Mouse (Mus musculus): Measurements from ENCODE around the gene Lypd5. TPM values are rescaled to one million over a fixed set of nuclear protein-coding genes. Genes with fewer than 3 reads are reported as not detected.
"Not testable (repeated sequence)": the region's sequence is repeated elsewhere in the genome, so short reads cannot be mapped to it uniquely, and the experiment has no call there.

Gene Lypd5
- total RNA-seq, 2 experiments from 2014 or later = not detected

DNA sequence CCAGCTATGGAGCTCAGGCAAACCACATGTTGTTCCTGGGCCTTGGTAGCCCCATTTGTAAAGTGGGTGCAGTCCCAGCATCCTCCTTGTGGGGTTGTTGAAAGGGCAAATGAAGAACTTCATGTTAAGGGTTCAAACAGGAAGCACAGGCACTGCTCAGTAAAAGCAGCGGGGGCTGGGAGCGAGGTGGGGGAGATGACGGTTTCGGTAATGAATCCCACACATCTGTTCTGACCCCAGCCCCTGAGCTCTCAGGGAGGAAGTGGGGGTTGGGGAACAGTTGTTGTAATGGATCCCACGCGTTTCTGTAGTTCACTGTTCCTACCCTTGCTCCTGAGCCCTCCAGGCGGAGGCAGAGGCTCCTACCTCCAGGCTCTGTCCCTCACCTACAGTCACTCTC lies 30.9 kb downstream of the Lypd5 start:
- no peak for DNase-seq
- intact Hi-C loops (cut with DNase I) = no loop called here

DNA sequence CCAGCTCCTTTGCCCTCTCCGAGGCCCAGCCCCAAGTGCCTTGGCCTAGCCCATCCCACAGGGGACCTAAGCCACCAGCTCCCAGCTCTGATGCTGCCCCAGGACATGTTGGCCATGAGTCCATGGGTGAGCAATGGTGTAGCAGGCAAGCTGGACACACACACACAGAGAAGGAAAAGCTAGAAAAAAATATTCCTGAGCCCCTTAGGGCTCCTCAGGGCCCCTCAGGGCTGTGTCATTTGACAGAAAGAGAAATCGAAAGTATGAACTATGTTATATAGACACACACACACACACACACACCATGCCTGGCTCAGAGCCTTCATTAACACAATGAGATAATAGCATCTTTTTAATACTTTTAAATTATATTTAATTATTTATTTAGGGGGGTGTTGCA lies 31.4 kb downstream of the Lypd5 start:
- intact Hi-C loops (cut with DNase I) = no loop called here
- DNase-seq = no peak

DNA sequence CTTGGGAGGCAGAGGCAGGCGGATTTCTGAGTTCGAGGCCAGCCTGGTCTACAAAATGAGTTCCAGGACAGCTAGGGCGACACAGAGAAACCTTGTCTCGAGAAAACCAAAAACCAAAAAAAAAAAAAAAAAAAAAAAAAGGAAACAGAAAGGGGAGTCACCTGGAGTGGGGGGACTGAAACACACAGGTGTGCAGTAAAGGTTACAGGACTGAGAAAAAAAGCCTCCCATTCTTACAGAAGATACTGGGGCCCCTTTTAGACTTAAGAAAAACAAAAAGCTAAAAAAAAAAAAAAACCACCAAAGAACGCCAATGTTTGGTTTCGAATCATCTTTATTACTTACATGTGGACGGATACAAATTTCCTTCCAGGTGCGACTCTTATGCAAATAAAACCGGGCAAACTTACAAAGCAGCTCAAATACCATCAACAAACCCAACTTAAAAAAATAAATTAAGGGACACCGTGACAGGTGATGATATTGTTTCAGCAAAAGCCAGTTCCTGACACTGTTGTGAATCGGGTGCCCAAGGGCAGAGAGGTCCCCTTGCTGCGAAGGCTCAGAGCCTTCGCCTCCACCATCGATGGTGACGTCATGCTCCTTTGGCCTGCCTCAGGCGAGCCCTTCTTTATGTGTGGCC lies 33.9 kb downstream of the Lypd5 start:
- no peak for DNase-seq
- intact Hi-C loops (cut with DNase I) = no loop called here

DNA sequence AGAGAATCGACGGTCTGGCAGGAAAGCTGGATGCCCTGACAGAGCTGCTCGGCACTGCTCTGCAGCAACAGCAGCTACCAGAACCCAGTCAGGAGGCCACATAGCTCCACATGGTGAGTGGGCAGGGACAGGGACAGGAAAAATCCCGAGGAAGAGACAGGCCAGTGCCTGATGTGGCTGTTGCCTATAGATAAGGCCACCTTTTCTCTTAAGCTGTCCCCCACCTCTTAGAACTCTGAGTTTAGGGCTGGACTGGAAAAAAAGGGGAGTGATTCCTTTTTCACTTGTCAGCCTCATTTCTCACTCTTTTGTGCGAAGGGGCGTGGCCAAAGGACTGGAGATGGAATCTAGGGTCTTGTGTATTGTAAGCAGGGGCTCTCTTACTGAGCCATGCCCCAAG lies 35.1 kb downstream of the Lypd5 start:
- intact Hi-C loops (cut with DNase I) = no loop called here
- no peak for DNase-seq

DNA sequence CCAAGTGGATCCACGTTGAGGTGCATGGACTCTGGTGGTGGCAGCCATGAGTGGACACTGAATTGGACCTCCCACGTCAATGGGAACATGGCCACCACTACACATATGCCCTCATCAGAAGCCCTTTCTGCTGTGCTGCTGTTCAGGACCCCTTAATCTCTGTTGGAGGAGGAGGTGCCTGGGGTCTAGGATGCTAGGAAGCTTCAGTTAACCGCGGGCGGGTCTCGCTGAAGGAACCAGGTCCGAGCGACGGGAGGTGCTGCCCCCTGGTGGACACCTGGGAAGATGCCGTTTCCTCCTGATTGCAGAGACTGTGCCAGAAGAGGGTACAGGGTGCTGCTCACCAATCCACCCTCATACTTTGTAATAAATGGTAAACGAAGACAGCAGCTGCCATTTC lies 35.8 kb downstream of the Lypd5 start:
- intact Hi-C loops (cut with DNase I) = no loop called here
- DNase-seq = peak; percentile 50 to 51

DNA sequence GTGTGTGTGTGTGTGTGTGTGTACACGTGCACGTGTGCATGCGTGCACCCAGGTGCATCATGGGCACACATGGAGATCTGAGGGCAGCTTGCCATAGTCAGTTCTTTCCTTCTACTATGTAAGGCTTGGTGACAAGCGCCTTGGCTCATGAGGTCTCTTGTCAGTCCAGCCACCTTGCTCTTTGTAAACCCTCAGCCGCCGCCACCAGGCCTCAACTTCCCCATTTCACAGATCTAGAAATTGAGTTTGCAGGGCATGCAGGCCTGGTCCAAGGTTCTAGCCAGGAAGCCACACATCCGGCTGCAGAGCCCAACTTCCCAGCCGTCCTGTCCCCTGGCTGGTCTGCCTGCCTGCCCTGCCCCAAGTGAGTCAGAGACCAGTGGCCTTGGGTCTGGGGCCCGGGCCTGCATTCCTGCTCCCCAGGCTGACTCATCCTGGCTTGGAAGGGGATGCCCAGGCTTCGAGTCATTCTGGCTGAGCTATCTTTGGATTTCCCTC lies 38.1 kb downstream of the Lypd5 start:
- intact Hi-C loops (cut with DNase I) = no loop called here
- peak in 1 of 2 experiments; percentile 56 for DNase-seq

DNA sequence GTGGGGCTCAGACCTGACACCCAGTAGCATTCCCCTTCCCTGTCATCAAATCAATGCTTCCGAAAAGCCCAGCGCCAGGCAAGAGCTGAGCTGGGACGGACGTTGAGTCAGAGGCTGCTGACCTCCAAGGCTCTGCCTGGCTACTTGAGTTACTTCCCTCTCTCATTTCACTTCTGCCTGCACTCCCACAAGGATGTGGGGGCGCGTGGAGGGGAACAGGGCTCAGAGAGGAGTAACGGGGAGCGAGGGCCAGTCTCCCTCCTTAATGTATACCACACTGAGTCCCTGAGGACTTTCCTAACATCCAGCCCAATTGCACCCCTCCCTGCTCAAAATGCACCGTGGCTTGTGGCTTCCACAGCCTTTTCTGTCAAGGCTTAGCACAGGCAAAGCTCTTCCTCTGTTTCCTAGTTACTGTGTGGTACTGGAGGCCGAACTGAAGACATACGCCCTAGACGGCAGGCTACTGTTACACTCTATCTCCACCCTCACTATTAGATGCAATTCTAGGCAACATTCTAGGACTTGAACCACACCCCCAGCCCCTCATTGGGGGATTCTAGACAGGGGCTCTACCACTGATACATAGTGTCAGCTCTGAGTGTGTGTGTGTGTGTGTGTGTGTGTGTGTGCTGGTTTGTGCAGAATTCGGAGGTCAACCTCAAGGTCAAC lies 40.7 kb downstream of the Lypd5 start:
- intact Hi-C loops (cut with DNase I) = no loop called here
- DNase-seq = no peak

DNA sequence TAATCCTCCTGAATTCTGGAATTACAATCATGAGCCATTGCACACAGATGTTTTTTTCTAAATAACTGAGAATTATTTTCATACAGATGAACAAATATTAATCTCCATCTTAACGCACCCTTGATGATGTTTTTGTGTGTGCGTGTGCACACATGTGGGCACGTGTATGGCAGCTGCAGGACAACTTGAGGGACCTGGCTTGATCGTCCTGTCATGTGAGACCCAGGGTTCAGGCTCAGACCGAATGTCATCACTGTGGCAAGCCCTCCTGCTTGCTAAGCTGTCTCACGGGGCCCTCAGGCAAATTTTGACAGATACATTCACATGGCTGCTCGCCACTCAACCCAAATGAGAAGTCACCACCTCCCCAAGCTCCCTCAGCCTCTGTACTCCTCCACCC lies 41.5 kb downstream of the Lypd5 start:
- DNase-seq = no peak
- intact Hi-C loops (cut with DNase I) = no loop called here

DNA sequence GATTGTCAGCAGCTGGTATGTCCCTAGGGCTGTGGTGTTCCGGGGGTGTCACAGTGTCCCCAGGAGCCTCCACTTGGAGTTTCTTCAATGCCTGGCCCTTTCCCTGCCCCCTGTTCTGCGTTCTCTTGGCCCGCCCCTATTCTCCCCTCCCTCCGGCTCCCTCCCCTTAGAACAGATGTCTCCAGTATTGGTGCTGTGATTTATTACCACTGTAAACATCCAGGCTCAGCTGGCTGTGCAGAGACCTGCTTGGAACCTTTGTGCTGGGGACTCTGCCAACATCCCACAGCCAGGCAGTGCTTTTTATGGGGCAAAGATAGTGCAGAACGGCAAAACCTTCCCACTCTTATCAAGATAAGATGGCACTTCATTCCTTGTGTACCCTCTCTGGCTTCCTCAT lies 42.1 kb downstream of the Lypd5 start:
- no peak for DNase-seq
- intact Hi-C loops (cut with DNase I) = no loop called here

DNA sequence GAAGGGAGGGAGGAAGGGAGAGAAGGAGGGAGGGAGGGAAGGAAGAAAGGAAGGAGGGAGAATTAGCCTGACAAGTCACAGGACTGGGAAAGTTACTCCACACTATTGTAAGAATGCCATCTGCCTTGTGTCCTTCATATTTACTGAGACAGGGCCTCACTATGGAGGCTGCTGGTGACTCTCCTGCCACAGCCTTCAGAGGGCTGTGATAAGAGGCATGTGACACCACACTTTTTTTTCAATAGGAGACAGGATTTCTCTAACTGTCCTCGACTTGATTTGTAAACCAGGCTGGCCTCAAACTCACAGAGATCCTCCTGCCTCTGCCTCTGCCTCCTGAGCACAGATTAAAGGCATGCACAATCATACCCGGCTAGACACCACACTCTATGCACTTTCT lies 42.7 kb downstream of the Lypd5 start:
- no peak for DNase-seq
- intact Hi-C loops (cut with DNase I) = no loop called here

DNA sequence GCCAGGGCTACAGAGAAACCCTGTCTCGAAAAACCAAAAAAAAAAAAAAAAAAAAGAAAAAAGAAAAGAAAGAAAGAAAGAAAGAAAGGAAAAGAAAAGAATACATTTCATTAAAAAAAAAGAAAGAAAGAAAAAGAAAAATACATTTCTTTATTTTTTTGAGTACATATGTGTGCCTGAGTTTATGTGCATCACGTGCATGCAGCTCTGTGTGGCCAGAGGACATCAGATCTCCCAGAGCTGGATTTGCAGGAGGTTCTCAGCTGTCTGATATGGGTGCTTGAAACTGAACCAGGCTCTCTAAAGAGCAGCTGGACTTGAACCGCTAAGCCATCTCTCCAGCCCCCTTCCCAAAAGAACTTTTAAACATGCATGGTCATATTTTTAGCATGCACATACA lies 45.1 kb downstream of the Lypd5 start:
- intact Hi-C loops (cut with DNase I) = no loop called here
- no peak for DNase-seq

DNA sequence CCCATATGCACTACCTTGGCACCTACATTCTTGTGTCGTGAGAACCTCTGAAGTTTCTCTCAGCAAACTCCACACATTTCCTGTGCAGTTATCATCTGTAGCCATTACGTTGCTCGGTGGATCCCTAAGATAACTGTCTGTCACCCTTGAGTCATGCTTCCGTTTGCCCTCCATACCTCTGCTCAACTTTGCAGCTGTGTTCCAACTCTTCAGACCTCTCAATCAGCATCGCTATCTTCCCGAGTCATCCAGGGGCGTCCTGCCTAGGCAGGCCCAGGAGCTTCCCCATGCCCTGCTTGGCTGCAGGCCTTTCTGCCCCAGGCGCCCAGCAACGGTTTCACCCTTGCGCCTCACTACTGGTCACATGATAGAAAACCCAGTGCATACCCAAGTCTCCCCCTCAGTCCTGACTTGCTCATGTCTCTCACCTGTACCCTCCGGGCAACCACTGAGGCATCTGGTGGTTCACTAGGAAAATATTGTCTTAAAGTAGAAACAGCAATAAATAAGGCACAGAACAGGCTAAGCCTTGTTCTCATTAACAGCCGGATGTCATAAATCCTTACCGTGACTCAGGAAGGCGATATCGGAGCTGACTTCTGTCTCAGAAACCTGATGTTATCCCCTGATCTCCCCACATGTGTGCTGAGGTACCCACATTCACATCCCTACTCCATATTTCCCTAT lies 45.6 kb downstream of the Lypd5 start:
- intact Hi-C loops (cut with DNase I) = loop anchor here (5.0 kb wide), 1 partner anchor 77 kb away; the partner anchor contains the start of gene Zfp94
- DNase-seq = no peak

DNA sequence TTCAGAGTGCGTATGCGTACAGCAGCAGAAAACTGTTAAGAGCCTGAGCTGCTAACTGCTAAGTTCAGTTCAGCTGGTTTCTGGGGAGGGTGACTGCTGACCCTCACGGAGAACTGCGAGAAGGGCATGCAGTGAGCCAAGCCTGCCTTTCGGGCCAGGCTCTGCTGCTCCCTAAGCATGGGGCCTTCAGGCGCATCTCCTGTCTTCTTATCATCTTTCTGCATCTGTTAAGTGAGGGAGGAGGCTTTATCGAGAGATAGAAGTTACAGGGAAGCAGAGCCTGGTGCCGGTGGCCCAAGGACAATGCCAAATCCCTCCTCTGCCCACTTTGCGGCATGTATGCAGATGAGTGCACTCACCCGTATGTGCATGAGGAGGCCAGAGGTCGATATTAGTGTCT lies 47.8 kb downstream of the Lypd5 start:
- intact Hi-C loops (cut with DNase I) = loop anchor here (5.0 kb wide), 1 partner anchor 80 kb away; the partner anchor contains the start of gene Zfp94
- no peak for DNase-seq

DNA sequence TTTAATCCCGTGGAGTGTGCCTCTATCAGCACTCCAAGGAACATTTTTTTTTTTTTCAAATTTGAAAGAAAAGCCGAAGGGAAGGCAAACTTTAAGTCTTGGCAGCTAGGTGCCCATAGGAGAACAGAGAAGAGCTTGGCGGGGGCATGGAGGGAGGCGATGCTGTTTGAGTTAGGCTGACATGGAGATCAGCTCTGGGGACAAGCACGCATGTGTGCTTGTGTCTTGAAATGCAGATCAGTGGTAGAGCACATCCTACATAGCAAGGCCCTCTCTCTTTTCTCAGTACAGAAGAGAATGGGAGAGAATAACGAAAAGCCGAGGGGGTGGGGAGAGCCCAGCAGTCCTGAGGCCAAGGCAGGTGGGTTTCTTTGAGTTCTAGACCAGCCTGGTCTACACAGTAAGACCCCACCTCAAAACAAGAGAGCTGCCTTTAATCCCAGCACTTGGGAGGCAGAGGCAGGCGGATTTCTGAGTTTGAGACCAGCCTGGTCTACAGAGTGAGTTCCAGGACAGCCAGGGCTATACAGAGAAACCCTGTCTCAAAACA lies 49.4 kb downstream of the Lypd5 start:
- DNase-seq = no peak
- intact Hi-C loops (cut with DNase I) = loop anchor here (5.0 kb wide), 1 partner anchor 81 kb away; the partner anchor contains the start of gene Zfp94

DNA sequence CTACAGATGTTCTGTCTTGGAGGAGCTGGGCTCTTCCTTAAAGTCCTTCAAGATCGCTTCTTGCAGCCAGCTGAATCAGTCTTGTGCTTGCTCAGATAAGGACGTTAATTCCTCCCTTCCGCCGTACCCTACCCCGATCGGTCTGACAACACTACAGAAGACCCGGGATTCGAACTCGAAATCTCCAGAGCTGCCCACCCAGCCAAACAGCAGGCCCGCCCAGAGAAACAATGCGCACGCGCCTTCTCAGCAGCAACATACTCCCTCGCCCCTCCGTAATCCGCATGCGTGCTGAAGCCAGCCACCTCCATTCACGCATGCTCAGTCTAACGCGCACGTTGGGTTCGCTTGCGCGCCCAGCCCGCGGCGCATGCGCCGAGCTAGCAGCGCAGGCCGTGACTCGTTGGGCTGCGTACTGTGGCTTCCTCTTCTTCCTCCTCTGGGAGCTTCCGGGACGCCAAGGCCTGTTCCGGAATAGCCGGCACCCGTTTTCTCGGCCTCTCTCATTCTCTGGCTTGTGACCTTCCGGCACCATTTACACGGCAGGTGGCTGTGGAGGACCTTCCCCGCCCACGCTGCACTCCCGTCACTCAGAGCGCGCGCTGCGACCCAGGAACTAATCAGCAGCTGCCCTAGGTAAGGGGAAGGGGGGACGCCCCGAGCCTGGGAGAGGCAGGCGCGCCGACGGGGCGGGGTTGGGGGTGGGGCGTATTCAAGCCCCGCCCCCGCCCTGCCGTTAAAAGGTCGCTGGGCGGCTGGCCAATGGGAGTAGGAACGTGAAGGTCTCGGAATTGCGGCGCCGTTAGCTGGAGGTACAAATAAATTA lies 50.5 kb downstream of the Lypd5 start, which contains the start of gene Smg9:
TSS of gene Smg9 (plus strand) at position 364 of the 826 bp plus-strand sequence.
- intact Hi-C loops (cut with DNase I) = loop anchor here (5.0 kb wide), 1 partner anchor 82 kb away; the partner anchor contains the start of gene Zfp94

DNA sequence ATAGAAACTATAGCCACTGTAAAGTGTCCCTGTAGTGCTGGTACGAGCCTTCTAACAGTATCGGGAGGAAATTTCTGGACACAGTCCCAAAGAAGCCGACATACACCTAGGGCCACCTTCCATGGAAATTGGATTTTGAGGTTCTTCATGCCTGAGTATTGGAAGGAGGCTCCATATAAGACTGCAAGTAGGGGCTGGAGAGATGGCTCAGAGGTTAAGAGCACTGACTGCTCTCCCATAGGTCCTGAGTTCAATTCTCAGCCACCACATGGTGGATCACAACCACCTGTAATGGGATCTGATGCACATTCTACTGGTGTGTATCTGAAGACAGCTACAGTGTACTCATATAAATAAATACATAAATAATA lies 51.1 kb downstream of the Lypd5 start:
- intact Hi-C loops (cut with DNase I) = no loop called here
- no peak for DNase-seq

More for the DNA sequence above, 50.5 kb downstream of the Lypd5 start, which contains the start of gene Smg9:
- DNase-seq = peak; percentile 92 to 96

DNA sequence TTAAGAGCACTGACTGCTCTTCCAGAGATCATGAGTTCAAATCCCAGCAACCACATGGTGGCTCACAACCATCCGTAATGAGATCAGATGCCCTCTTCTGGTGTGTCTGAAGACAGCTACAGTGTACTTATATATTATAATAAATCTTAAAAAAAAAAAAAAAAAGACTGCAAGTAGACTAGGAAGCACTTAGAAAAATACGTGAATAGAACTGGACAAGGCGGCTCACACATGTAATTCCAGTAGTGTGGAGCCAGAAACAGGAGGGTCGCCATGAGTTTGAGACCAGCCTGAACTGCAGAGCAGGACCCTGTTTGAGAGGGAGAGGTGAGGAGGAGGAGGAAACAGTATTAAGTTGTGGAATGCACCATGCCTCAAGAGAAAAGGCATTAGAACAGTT lies 51.5 kb downstream of the Lypd5 start:
- intact Hi-C loops (cut with DNase I); DNase-seq: not testable (repeated sequence)

DNA sequence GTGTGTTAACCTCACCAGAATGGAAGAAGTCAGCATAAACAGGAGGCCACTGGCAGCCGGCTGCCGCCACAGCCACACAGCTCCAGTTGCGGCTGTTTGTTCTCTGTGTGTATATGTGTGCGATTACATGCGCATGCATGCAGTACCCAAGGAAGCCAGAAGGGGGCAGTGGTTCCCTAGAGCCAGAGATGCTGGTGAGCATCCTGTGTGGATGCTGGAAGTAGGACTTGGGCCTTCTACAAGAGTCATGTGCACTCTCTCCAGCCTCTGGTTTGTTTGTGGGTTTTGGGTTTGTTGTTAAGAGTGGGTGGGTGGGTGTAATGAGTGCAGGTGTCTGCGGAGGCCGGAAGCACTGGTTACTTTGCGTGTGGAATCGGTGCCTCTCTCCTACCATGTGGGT lies 53.9 kb downstream of the Lypd5 start:
- intact Hi-C loops (cut with DNase I) = no loop called here
- no peak for DNase-seq
